Mouse (Mus musculus) thymus, postnatal 14 days (tissue): Measurements from ENCODE around the gene Gm49366.
"Not testable (repeated sequence)": the region's sequence is repeated elsewhere in the genome, so short reads cannot be mapped to it uniquely, and the experiment has no call there.

Experiments used
- DNase-seq: peaks from one replicate; pipeline ENCODE4 v3.0.0; 2021

Gene Gm49366

DNA sequence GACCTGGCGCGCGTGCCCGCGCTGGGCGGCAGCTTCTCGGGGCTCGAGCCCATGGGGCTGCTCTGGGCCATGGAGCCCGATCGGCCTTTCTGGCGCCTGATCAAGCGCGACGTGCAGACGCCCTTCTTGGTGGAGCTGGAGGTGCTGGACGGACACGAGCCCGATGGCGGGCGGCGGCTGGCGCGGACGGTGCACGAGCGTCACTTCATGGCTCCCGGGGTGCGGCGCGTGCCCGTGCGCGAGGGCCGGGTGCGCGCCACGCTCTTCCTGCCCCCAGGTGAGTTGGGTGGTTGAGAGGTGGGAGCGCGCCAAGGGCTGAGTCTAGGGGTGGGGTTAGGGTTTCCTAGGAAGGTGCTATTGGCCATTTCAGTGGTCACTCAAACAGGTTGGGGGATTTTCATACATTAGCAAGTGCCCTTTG lies at the start of gene Gm49366:
TSS of gene Gm49366 (plus strand) at position 245 of the 421 bp plus-strand sequence.
- peak; percentile 14 for DNase-seq

DNA sequence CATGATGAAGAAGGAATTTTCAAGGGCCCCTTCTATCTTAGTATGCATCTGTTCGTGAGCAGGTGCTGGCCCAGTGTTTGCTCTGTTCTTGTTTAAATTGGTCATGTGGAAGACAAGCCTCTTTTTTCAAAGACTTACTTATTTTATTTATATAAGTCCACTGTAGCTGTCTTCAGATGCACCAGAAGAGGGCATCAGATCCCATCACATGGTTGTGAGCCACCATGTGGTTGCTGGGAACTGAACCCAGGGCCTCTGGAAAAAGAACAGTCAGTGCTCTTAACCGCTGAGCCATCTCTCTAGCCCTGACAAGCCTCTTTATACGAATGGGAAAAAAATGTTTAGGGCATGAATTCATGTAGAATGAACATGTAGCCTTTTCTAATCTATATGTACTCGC lies 49.4 kb upstream of the Gm49366 start:
- no peak for DNase-seq

- DNase-seq: no peak
These were observed 41.5 kb upstream of the Gm49366 start for GRCm38 (mm10) chr12:83997221-83997620.

GRCm38 (mm10) chr12:83998341-83999107 lies 40.2 kb upstream of the Gm49366 start:
- DNase-seq: no peak

GRCm38 (mm10) chr12:83999237-83999636 lies 39.5 kb upstream of the Gm49366 start:
- not testable (repeated sequence) for DNase-seq

- no peak for DNase-seq
These were observed 38.3 kb upstream of the Gm49366 start for GRCm38 (mm10) chr12:84000418-84000817.

- no peak for DNase-seq
These were observed 34.9 kb upstream of the Gm49366 start for GRCm38 (mm10) chr12:84003866-84004265.

DNA sequence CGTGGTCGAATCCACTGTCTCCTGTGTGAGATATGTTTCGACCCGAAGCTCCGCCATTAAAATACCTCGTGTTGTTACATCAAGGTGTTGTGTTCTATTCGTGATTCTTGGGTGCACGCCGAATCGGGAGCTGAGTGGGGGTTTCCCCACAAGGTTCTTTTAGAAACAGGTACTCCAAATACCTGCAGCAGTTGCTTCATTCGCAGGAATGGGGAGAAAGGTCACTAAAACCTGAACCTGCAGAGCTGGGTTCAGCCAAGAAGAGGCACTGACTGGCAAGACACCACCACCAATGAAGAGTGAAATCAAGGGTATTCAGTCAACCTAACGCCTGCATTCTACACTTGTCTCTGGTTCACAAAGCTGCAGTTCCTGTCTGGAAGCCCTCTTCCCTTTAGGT lies 30.5 kb upstream of the Gm49366 start:
- no peak for DNase-seq

- DNase-seq: no peak
These were observed 30.0 kb upstream of the Gm49366 start for GRCm38 (mm10) chr12:84008729-84009128.

- DNase-seq: peak; percentile 64
These were observed 29.4 kb upstream of the Gm49366 start, which contains the start of gene Acot1 for GRCm38 (mm10) chr12:84009171-84009965. Gene Acot1, plus strand, starts transcription at chr12:84009490.

DNA sequence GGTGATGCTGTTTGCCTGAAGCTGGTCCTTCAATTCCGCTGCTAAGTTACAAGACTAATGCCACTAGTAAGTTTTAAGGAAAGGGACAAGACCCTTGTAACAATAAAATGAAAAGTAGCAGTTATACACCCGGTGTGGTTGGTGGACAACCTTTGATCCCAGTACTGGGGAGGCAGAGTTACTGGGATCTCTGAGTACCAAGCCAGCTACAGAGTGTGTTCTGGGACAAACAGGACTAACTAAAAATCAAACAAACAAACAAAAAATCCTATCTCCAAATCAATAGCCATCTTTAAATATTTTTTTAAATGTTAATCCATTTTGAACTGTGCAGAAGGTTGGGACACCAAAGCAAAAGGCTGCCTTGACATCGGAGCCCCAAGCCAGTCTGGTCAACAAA lies 28.5 kb upstream of the Gm49366 start:
- no peak for DNase-seq

GRCm38 (mm10) chr12:84011251-84012040 lies 27.3 kb upstream of the Gm49366 start:
- no peak for DNase-seq

DNA sequence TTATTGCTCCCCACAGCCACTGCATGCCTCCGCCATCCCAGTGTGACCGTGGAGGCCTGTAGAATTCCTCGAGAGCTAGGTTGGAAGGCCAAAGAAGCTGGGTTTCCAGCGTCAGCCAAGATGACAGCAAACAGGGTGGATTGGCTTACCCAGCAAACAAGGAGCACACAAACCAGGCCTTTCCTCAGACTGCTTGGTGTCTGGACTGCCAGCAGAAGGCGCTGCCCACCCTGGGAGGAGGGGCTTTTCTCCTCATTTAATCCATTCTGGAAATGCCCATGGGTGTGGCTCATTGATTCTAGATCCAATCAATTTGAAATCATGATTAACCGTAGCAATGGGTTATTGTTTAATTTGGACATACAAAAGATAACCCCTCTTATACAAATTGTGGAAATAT lies 25.6 kb upstream of the Gm49366 start:
- no peak for DNase-seq

- DNase-seq: no peak
These were observed 25.0 kb upstream of the Gm49366 start for GRCm38 (mm10) chr12:84013701-84014100.

GRCm38 (mm10) chr12:84020528-84020927 lies 18.2 kb upstream of the Gm49366 start:
- DNase-seq: not testable (repeated sequence)

- DNase-seq: not testable (repeated sequence)
These were observed 16.5 kb upstream of the Gm49366 start for GRCm38 (mm10) chr12:84022266-84022665.

GRCm38 (mm10) chr12:84023052-84023745 lies 15.5 kb upstream of the Gm49366 start:
- no peak for DNase-seq

DNA sequence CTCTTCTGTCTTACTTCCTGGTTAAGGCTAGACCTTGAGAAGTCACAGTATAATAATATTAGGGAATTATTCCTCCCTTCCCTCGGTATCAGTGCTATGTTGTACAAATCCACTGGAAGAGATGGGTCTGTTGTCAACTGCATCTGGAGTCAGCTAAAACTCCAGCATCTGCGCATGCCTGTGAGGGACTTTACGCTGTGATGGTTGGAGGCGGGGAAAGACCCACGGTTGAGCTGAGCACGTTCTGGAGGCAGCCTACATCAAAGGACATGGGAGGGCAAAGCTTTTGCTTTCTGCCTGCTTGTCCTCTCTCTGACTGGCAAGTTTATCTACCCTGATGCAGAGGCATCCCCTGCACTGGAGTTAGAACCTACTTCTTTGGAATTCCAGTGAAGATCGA lies 12.8 kb upstream of the Gm49366 start:
- DNase-seq: no peak

GRCm38 (mm10) chr12:84028328-84028727 lies 10.4 kb upstream of the Gm49366 start:
- DNase-seq: not testable (repeated sequence)

GRCm38 (mm10) chr12:84029043-84029442 lies 9.7 kb upstream of the Gm49366 start:
- not testable (repeated sequence) for DNase-seq

- DNase-seq: peak; percentile 78
These were observed 7.9 kb upstream of the Gm49366 start for GRCm38 (mm10) chr12:84030659-84031332.

DNA sequence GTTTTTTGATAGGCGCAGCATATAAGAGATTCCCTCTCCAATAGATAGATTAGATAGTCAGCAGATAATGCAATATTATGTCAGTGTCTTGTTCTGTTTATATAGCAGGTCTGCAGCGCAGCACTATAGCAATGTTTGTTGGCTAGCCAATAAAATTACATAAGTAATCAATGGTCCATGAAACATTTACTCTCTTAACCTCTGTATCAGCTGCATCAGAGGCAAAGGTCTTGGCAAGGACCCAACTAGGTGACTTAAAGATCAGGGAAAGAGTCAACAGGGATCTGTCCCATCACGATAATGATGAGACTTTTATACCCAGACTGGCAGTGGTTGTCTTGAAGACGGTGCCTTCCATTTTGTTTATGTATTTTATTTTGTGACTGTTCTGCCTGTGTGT lies 5.9 kb upstream of the Gm49366 start:
- DNase-seq: no peak
